Mouse (Mus musculus): ENCODE data around the gene Msi1.

DNA sequence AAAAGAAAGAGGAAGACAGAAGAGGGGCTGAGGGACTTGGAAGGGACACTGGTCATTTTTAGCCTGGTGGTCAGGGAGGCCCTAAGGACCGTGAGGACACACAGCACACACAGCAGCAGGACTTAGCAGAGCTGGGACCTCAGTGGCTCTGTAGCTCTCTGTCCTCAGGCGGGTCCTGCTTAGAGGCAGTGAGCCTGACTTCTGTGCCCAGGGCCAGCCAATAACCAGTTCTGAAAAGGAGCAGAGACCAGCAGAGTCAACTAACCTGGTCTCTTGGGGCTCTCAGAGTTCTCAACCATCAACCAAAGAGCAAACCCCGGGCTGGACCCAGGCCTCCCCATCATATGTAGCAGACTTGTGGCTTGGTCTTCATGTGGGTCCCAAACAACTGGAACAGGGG, 19.8 kb downstream of the Msi1 start:
- TF ChIP-seq POLR2A (IDR thresholded peaks at IDR 0.05; ENCODE audit: low read depth, low read length) (no peak), CTCF (IDR thresholded peaks at IDR 0.05; ENCODE audit: borderline replicate concordance, insufficient read depth, low read length) (no peak)

All from embryonic fibroblast, embryonic 13.5 days (primary cell).